Mouse (Mus musculus) adrenal gland, postnatal 36 days (tissue): ENCODE results near the gene Psmc2. TPM values are rescaled to one million over a fixed set of nuclear protein-coding genes. Genes with fewer than 3 reads are reported as not detected.
A peak's percentile ranks its signal among the peaks of the same experiment; 100 is the strongest.

Experiments
- DNase-seq, 2 experiments: peaks; one replicate each; pipeline ENCODE4 v3.0.0; 2021; ENCODE audit warnings: mixed read lengths in 1 of 2
- total RNA-seq, 2 experiments: library from RNA; stranded (reverse); gene quantifications; 2 replicates each; pipeline ENCODE4 v1.2.3; 2021

The Psmc2 gene
- total RNA-seq, 2 experiments from 2014 or later, result 153 to 159 TPM

- DNase-seq, result no peak
Measured at GRCm38 (mm10) chr5:21804837-21805236, 19.8 kb downstream of the Psmc2 start.

DNA sequence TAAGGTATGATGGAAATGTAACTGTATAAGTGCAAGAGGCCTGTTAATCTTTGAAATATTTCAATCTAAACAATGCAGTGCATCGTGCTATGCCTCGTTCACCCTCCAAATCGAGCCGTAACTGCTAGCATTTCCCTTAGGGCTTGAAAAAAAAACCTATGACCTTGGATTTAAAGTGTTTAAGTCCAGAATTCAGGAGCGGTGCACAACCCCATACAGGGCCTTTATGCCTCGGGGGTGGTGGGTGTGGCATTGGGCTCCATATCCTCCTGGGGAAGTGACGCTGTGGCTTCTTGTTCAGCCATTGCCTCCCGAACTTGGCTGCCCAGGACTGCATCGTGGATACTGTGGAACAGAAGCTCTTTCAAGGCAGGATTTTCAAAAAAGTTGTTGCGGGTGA is 25.8 kb downstream of the Psmc2 start:
- DNase-seq, result no peak

GRCm38 (mm10) chr5:21813994-21814393 is 28.9 kb downstream of the Psmc2 start:
- DNase-seq, result peak; percentile 30 to 34

- DNase-seq, result no peak
Measured at GRCm38 (mm10) chr5:21826370-21826769, 41.3 kb downstream of the Psmc2 start.

DNA sequence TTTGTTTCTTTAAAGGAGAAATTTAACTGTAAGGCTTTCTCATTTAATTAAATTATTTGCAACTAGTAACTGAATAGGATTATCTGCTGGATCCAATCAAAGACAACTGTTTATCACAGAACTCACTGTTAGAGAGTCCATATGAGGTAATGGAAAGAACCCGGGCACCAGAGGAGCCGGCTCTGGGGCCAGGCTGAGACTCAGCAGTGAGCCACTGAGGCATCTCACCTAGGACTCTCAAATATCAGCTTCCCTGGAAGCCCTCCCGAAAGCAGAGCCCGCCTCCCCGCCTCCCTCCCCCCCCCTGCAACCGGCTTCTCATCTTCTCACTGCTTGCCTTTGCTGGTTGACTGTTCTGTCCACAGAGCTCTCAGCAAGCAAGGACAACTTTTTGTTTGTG is 42.6 kb downstream of the Psmc2 start:
- DNase-seq, result no peak

- DNase-seq, result no peak
Measured at GRCm38 (mm10) chr5:21828855-21829254, 43.8 kb downstream of the Psmc2 start.

DNA sequence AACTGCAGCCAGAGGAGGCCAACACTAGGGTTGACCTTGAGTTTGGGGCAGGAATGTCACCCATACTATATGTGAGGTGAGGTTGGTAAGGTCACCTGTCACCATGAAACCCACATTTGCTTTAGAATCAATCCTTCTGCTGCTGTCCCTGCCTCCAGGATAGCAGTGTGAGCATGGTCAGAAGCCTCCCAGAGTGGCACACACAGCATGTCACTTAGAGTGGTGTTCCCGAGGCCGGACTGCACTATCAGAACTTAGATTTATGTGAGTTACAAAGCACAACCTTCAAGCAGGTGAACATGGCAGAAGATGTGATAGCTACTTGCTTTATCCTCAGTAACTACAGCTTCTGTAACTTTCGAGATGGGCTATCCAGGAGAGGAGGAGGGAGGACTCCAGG is 46.7 kb downstream of the Psmc2 start:
- no peak for DNase-seq

GRCm38 (mm10) chr5:21844676-21845075 is 59.6 kb downstream of the Psmc2 start:
- no peak for DNase-seq

GRCm38 (mm10) chr5:21846616-21847290 is 61.7 kb downstream of the Psmc2 start:
- DNase-seq, result no peak

DNA sequence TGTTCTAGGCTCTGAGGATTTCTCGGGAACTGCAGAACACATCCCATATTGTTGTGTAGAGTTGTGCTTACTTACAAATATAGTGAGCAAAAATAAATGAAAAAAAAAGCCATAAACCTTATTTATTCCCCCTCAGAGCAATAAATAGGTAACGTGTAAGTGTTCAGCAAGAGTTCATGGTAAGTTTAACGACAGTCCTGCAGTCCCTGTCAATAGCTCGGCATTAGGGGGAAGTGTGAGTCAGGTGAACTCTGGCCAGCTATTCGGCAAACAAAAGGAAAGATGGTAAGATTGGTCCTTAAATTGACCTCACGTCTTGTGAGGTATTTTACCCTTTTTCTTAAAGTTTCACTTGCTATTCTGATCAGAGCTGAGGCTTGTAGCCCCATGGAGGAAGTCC is 62.4 kb downstream of the Psmc2 start:
- DNase-seq, result no peak

- DNase-seq, result no peak
Measured at GRCm38 (mm10) chr5:21851679-21852340, 66.7 kb downstream of the Psmc2 start.

Other genes starting within 250 kb of the Psmc2 start
- gene Lrrc17, start 241.7 kb upstream of the Psmc2 start, total RNA-seq, result 1 to 10 TPM; 2.8 TPM
- gene Fbxl13, start 139.6 kb upstream of the Psmc2 start, total RNA-seq, result not detected
- gene Armc10, start 139.5 kb upstream of the Psmc2 start, total RNA-seq, result 10 to 100 TPM; 11.4 to 28.0 TPM
- 10 to 100 TPM; 26.4 to 48.6 TPM for gene Napepld, start 83.9 kb upstream of the Psmc2 start, total RNA-seq
- 100 to 1,000 TPM; 256 to 300 TPM for gene Pmpcb, start 48.1 kb upstream of the Psmc2 start, total RNA-seq
- 10 to 100 TPM; 34.8 to 35.1 TPM for gene Dnajc2, start within 50 bp of the Psmc2 start, total RNA-seq
- gene Slc26a5, start 80.3 kb downstream of the Psmc2 start, total RNA-seq, result not detected